In the genomic region with DNA sequence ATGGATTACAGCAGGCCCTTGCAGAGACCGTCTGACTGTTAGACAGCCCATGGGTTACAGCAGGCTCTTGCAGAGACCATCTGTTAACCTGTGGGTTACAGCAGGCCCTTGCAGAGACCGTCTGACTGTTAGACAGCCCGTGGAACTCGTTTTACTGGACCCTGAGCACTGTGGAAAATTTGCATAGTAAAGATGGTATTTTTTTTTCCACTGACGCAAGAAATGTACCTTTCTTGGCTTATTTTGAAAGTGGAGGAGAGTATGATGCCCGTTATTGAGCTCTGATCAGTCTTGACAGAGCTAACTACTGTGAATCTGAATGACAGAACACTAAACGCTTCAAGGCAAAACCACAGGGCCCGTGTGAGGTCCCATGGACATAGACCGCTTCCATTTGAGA, we compare ENCODE assay signal across 34 mouse cellular contexts. TPM values are rescaled to one million over a fixed set of nuclear protein-coding genes. Genes with fewer than 3 reads are reported as not detected.
DNase-seq lines count a peak whose midpoint lies in the region; ATAC-seq and TF ChIP-seq lines count a peak whose summit lies in the region.
"Had no signal": no experiment of that assay in that cellular context is flagged by ENCODE, and none has a peak within 500 bp of the region (broad histone marks: within the 10 kb centered on the region; RNA-seq: fewer than 3 reads in every experiment).

No protein-coding gene starts in this region.

- in situ Hi-C loops in CH12.LX (cut with MboI; ENCODE audit: low pct_ligation_motif_present, low pct_unique_long_range_greater_than_20kb, low sequenced_read_pairs): no loop called here

- DNase-seq in embryonic facial prominence, embryonic 10.5 days (ENCODE audit: low spot score): no peak
- peak; percentile 69 for DNase-seq in CD4-positive helper T cell, adult 2 months (ENCODE audit: low read depth, low spot score)
- DNase-seq in CH12.LX (ENCODE audit: extremely low read depth): peak; percentile 51
- DNase-seq in kidney, postnatal 4 days: no peak
- no peak for DNase-seq in layer of hippocampus, adult 11-12 months (ENCODE audit: low spot score)
- DNase-seq in kidney, adult 9 months: no peak
- DNase-seq: adrenal gland, adult 2 months; adrenal gland, postnatal 14 days; cerebellum, adult 11-12 months; cerebellum, adult 8-10 months; cerebellum, postnatal 10 days; cerebellum, postnatal 36 days; embryo, embryonic 11 days; gastrocnemius, postnatal 25 days; heart, adult 2 months; heart, postnatal 14 days; heart, postnatal 4 days had no signal

- no peaks in the 10 kb centered on the region for H3K4me1 ChIP-seq in embryonic facial prominence, embryonic 13.5 days
- peaks cover 8% of the 10 kb centered on the region; the same call in 1 of the 2 replicates for H3K4me1 ChIP-seq in embryonic facial prominence, embryonic 10.5 days
- peaks cover 25 to 40% of the 10 kb centered on the region in 2 experiments for H3K4me1 ChIP-seq in CH12.LX (ENCODE audit: control insufficient read depth in 1 of 2, insufficient read depth in 2 of 2)
- H3K4me1 ChIP-seq: forebrain, embryonic 15.5 days had no signal

- H3K4me2 ChIP-seq in embryonic facial prominence, embryonic 13.5 days: no peak overlapping the region
- H3K4me2 ChIP-seq in CH12.LX (ENCODE audit: insufficient read depth, low read depth, poor library complexity, severe bottlenecking): 0 out of 2 replicates have a peak overlapping the region, but pooled peaks have one; percentile 5
- H3K4me2 ChIP-seq: embryonic facial prominence, embryonic 15.5 days; forebrain, embryonic 15.5 days; heart, embryonic 13.5 days; hindbrain, embryonic 12.5 days had no signal

- no peak for TF ChIP-seq RAD21 in CH12.LX (IDR thresholded peaks at IDR 0.05; ENCODE audit: low read depth, low read length)

- no peak for ATAC-seq in embryonic facial prominence, embryonic 13.5 days (ENCODE audit: insufficient number of reproducible peaks, insufficient read depth, low FRiP score, low TSS enrichment, low read depth)
- ATAC-seq in inflammation-experienced regulatory T-cells, adult 6 months: peak; percentile 36
- ATAC-seq: forebrain, embryonic 15.5 days; hindbrain, embryonic 16.5 days; intestine, postnatal 0 days; Patski had no signal

- 0 out of 2 replicates have a peak overlapping the region, but pooled peaks have one; percentile 32 for H3K9ac ChIP-seq in embryonic facial prominence, embryonic 13.5 days
- no peak overlapping the region; the same call in 1 of the 2 replicates for H3K9ac ChIP-seq in CH12.LX (ENCODE audit: insufficient read depth, low read depth)
- H3K9ac ChIP-seq: embryonic facial prominence, embryonic 15.5 days; forebrain, embryonic 15.5 days; heart, embryonic 13.5 days; hindbrain, embryonic 12.5 days had no signal

- TF ChIP-seq EP300 in CH12.LX (IDR thresholded peaks at IDR 0.05; ENCODE audit: low read length): peak; percentile 56; the same call in 1 of the 2 replicates

- 59% methylated on average over 9 of the region's 9 CpGs for WGBS in embryonic facial prominence, embryonic 13.5 days
- 81% methylated on average over 9 of the region's 9 CpGs for WGBS in embryonic facial prominence, embryonic 10.5 days

- dilution Hi-C loops in CH12.LX (cut with MboI; ENCODE audit: extremely low pct_ligation_motif_present, extremely low pct_unique_long_range_greater_than_20kb, low sequenced_read_pairs): no loop called here

- TF ChIP-seq CTCF in CH12.LX (conservative IDR thresholded peaks at IDR 0.05 in 1 of 2, IDR thresholded peaks at IDR 0.05 in 1 of 2; ENCODE audit: low read depth in 2 of 2, low read length in 2 of 2): no peak

- 0 out of 2 replicates have a peak, but pooled peaks have one; percentile 36 for TF ChIP-seq POLR2A in CH12.LX (IDR thresholded peaks at IDR 0.05; ENCODE audit: low read depth, low read length)

- H3K27ac ChIP-seq in embryonic facial prominence, embryonic 13.5 days: no peak overlapping the region
- H3K27ac ChIP-seq in embryonic facial prominence, embryonic 10.5 days (replicated peaks): no peak overlapping the region
- peak overlapping the region; percentile 47; the same call in 1 of the 2 replicates for H3K27ac ChIP-seq in CH12.LX (ENCODE audit: insufficient read depth, low read depth)
- H3K27ac ChIP-seq: embryonic facial prominence, embryonic 15.5 days; forebrain, embryonic 15.5 days; heart, adult 2 months; heart, embryonic 10.5 days; heart, embryonic 13.5 days; hindbrain, embryonic 12.5 days had no signal

- no peak overlapping the region for H3K4me3 ChIP-seq in embryonic facial prominence, embryonic 13.5 days
- no peak overlapping the region for H3K4me3 ChIP-seq in embryonic facial prominence, embryonic 10.5 days
- no peak overlapping the region for H3K4me3 ChIP-seq in CH12.LX (replicated peaks in 1 of 3; ENCODE audit: low read depth in 2 of 3, low read length in 2 of 3, poor library complexity in 1 of 3)
- H3K4me3 ChIP-seq: embryonic facial prominence, embryonic 15.5 days; forebrain, embryonic 15.5 days; heart, adult 2 months; heart, embryonic 10.5 days; heart, embryonic 13.5 days; hindbrain, embryonic 12.5 days had no signal

- H3K27me3 ChIP-seq in embryonic facial prominence, embryonic 13.5 days: no peaks in the 10 kb centered on the region
- H3K27me3 ChIP-seq in embryonic facial prominence, embryonic 10.5 days (replicated peaks; ENCODE audit: low read depth, poor library complexity, severe bottlenecking): no peaks in the 10 kb centered on the region
- no peaks in the 10 kb centered on the region for H3K27me3 ChIP-seq in CH12.LX (replicated peaks)
- H3K27me3 ChIP-seq: embryonic facial prominence, embryonic 15.5 days; forebrain, embryonic 15.5 days; heart, embryonic 13.5 days; hindbrain, embryonic 12.5 days; Patski had no signal

- no peaks in the 10 kb centered on the region for H3K79me2 ChIP-seq in CH12.LX (replicated peaks; ENCODE audit: control insufficient read depth, extremely low read depth, insufficient read depth, poor library complexity, severe bottlenecking)

- no peaks in the 10 kb centered on the region for H3K36me3 ChIP-seq in embryonic facial prominence, embryonic 13.5 days
- no peaks in the 10 kb centered on the region for H3K36me3 ChIP-seq in embryonic facial prominence, embryonic 10.5 days (replicated peaks)
- no peaks in the 10 kb centered on the region for H3K36me3 ChIP-seq in CH12.LX (replicated peaks in 1 of 2; ENCODE audit: control insufficient read depth in 1 of 2, insufficient read depth in 1 of 2, low read length in 1 of 2)
- H3K36me3 ChIP-seq: embryonic facial prominence, embryonic 15.5 days; forebrain, embryonic 15.5 days; G1E; heart, embryonic 10.5 days; heart, embryonic 13.5 days; hindbrain, embryonic 12.5 days had no signal

- no peaks in the 10 kb centered on the region for H3K9me3 ChIP-seq in embryonic facial prominence, embryonic 13.5 days
- no peaks in the 10 kb centered on the region for H3K9me3 ChIP-seq in embryonic facial prominence, embryonic 10.5 days
- peaks cover 15% of the 10 kb centered on the region for H3K9me3 ChIP-seq in CH12.LX (replicated peaks; ENCODE audit: low read length)
- H3K9me3 ChIP-seq: embryonic facial prominence, embryonic 15.5 days; forebrain, embryonic 15.5 days; G1E; heart, embryonic 10.5 days; heart, embryonic 13.5 days; hindbrain, embryonic 12.5 days had no signal

TF ChIP-seq in CH12.LX, 34 proteins besides CTCF, POLR2A, EP300 and RAD21 (continues in another document):
- TF ChIP-seq PAX5 (IDR thresholded peaks at IDR 0.05; ENCODE audit: low read length) (no peak), TBP (conservative IDR thresholded peaks at IDR 0.05; ENCODE audit: low read depth, low read length) (no peak), TCF12 (IDR thresholded peaks at IDR 0.05; ENCODE audit: low read depth, low read length) (peak; percentile 11; the same call in 1 of the 2 replicates), MAFK (IDR thresholded peaks at IDR 0.05; ENCODE audit: insufficient replicate concordance, low read length) (no peak), ELF1 (IDR thresholded peaks at IDR 0.05; ENCODE audit: low read depth, low read length) (no peak), HCFC1 (IDR thresholded peaks at IDR 0.05; ENCODE audit: low read depth, low read length) (no peak), ETS1 (conservative IDR thresholded peaks at IDR 0.05; ENCODE audit: low read depth, low read length) (0 out of 2 replicates have a peak, but pooled peaks have one; percentile 12), ZNF384 (IDR thresholded peaks at IDR 0.05; ENCODE audit: low read depth, low read length) (peak; percentile 75)

RNA-seq across cellular contexts. Expression of gene Cx3cr1, which starts 13.5 kb away (rescaled TPM):
- polyA plus RNA-seq in embryonic facial prominence, embryonic 13.5 days (2015; fragmentation: Nextera tagmentation; extraction: Ambion mirVana): 8.9 and 9.6 TPM in 2 replicates
- polyA plus RNA-seq in embryonic facial prominence, embryonic 10.5 days (2016; fragmentation: Nextera tagmentation; extraction: Ambion mirVana): 5.3 and 6.1 TPM in 2 replicates
- total RNA-seq in CH12.LX (2012; rRNA removed) (not detected in 2 replicates), CH12.LX (2014; rRNA removed) (not detected in 2 replicates)
- 0.06 and 0.08 TPM in 2 replicates for polyA plus RNA-seq in CH12.LX (2012; ENCODE audit: insufficient read length, low read depth)
- 1 to 10 TPM in 1 of 3 experiments, under 1 TPM in 2; 0.29 to 1.2 (median 0.43) TPM for polyA plus RNA-seq in inflammation-experienced regulatory T-cells, adult 6 months (2017; shearing (Covaris generic))
- polyA plus RNA-seq: G1E, Patski had no signal

RNA-seq across cellular contexts. Expression of gene Xirp1, which starts 32.8 kb away (rescaled TPM):
- polyA plus RNA-seq in embryonic facial prominence, embryonic 13.5 days (2015; fragmentation: Nextera tagmentation; extraction: Ambion mirVana): 0.14 and 0.22 TPM in 2 replicates
- 0.04 and 0.38 TPM in 2 replicates for polyA plus RNA-seq in embryonic facial prominence, embryonic 10.5 days (2016; fragmentation: Nextera tagmentation; extraction: Ambion mirVana)
- total RNA-seq in CH12.LX (2012; rRNA removed): not detected in 2 replicates
- not detected in 2 replicates for total RNA-seq in CH12.LX (2014; rRNA removed)
- polyA plus RNA-seq in CH12.LX (2012; ENCODE audit: insufficient read length, low read depth): not detected in 2 replicates
- polyA plus RNA-seq in inflammation-experienced regulatory T-cells, adult 6 months (2017; shearing (Covaris generic)): not detected
- total RNA-seq: granulocyte monocyte progenitor cell, adult 5-6 weeks had no signal
- polyA plus RNA-seq: forebrain, embryonic 11.5 days; forebrain, embryonic 15.5 days; G1E; hindbrain, embryonic 16.5 days; intestine, embryonic 14.5 days had no signal

RNA-seq across cellular contexts. Expression of gene Ccr8, which starts 35.7 kb away (rescaled TPM):
- 0.52 and 0.98 TPM in 2 replicates for polyA plus RNA-seq in embryonic facial prominence, embryonic 13.5 days (2015; fragmentation: Nextera tagmentation; extraction: Ambion mirVana)
- polyA plus RNA-seq in embryonic facial prominence, embryonic 10.5 days (2016; fragmentation: Nextera tagmentation; extraction: Ambion mirVana): not detected in 2 replicates
- total RNA-seq in CH12.LX (2012; rRNA removed): not detected in 2 replicates
- not detected in 2 replicates for total RNA-seq in CH12.LX (2014; rRNA removed)
- not detected in 2 replicates for polyA plus RNA-seq in CH12.LX (2012; ENCODE audit: insufficient read length, low read depth)
- 100 to 1,000 TPM in 1 of 3 experiments, 10 to 100 TPM in 2; 58.7 to 102 (median 87.0) TPM for polyA plus RNA-seq in inflammation-experienced regulatory T-cells, adult 6 months (2017; shearing (Covaris generic))
- total RNA-seq: adrenal gland, adult 2 months; adrenal gland, postnatal 14 days; adrenal gland, postnatal 4 days; G1E; gastrocnemius, adult 8-10 months; gastrocnemius, postnatal 25 days; granulocyte monocyte progenitor cell, adult 5-6 weeks; heart, adult 2 months; heart, postnatal 4 days had no signal
- polyA plus RNA-seq: adrenal gland, adult 2 months; embryonic facial prominence, embryonic 11.5 days; forebrain, embryonic 11.5 days; forebrain, embryonic 15.5 days; G1E; heart, adult 2 months; heart, embryonic 10.5 days; heart, embryonic 13.5 days; hindbrain, embryonic 12.5 days; hindbrain, embryonic 16.5 days; Patski had no signal

RNA-seq across cellular contexts. Expression of gene Slc25a38, which starts 54.0 kb away (rescaled TPM):
- 33.5 and 35.6 TPM in 2 replicates for polyA plus RNA-seq in embryonic facial prominence, embryonic 13.5 days (2015; fragmentation: Nextera tagmentation; extraction: Ambion mirVana)
- polyA plus RNA-seq in embryonic facial prominence, embryonic 10.5 days (2016; fragmentation: Nextera tagmentation; extraction: Ambion mirVana): 43.4 and 46.3 TPM in 2 replicates
- total RNA-seq in CH12.LX (2012; rRNA removed) (20.3 and 25.3 TPM in 2 replicates), CH12.LX (2014; rRNA removed) (22.3 and 24.3 TPM in 2 replicates)
- polyA plus RNA-seq in CH12.LX (2012; ENCODE audit: insufficient read length, low read depth): 24.4 and 26.1 TPM in 2 replicates
- 10 to 100 TPM; 17.6 to 21.3 (median 18.1) TPM for polyA plus RNA-seq in inflammation-experienced regulatory T-cells, adult 6 months (2017; shearing (Covaris generic))

Comparison
In these comparisons a context has a peak if more than half of its experiments do, and no peak if none do; other contexts are left out.
1. DNase-seq: peak in CD4-positive helper T cell, adult 2 months (single experiment) and CH12.LX (single experiment); none in embryonic facial prominence, embryonic 10.5 days (single experiment), kidney, postnatal 4 days (0 of 2), layer of hippocampus, adult 11-12 months (single experiment) and kidney, adult 9 months (single experiment).
2. RNA of gene Ccr8, which starts 35.7 kb away (polyA plus RNA-seq): 58.7 to 102 TPM in inflammation-experienced regulatory T-cells, adult 6 months; 0.52 to 0.98 TPM in embryonic facial prominence, embryonic 13.5 days, not detected in embryonic facial prominence, embryonic 10.5 days and not detected in CH12.LX; every median in the first group is over 10 times any median in the second.